Mouse (Mus musculus) kidney, postnatal 14 days (tissue): ENCODE data around the gene Canx.
A peak's percentile ranks its signal among the peaks of the same experiment; 100 is the strongest.

Source experiments
- DNase-seq: peaks from one replicate; pipeline ENCODE4 v3.0.0; 2022; ENCODE audit warnings: mixed read lengths

The Canx gene

DNA sequence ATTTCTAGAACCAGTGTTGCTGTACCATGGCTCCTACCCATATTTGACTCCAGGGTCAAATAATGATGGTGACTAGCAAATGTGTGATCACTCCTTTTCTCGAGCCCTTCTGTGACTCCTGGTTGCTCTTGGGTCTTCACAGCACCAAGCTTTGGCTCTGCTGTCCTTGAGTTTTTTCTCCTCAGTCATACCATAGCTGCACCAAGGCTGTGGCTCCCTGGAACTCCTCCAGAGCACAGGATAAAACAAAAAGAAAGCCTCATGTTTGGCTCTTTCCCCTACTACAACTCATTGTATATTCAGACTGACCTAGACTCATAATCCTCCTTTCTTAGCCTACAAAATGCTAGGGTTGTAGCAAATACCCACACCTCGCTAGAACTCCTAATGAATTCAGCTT, 52.7 kb downstream of the Canx start:
- DNase-seq: no peak

DNA sequence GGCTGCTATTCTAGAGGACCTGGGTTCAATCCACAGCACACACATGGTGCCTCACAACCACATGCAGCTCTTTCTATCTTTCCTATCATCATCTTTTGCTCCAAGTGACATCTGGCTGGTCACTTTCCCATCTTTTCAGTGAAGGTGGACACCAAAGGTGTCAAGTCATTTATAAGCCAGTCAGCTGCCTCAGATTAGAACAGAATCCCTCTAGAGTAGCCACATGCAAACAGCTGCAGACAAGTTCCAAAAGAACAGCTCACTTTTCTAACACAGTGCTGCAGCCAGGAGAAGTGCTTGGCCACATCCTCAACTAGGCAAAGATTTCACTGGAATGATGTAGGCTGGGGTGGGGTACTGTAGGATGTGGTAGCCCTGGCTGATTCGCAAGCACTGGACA, 55.6 kb downstream of the Canx start:
- DNase-seq: no peak

DNA sequence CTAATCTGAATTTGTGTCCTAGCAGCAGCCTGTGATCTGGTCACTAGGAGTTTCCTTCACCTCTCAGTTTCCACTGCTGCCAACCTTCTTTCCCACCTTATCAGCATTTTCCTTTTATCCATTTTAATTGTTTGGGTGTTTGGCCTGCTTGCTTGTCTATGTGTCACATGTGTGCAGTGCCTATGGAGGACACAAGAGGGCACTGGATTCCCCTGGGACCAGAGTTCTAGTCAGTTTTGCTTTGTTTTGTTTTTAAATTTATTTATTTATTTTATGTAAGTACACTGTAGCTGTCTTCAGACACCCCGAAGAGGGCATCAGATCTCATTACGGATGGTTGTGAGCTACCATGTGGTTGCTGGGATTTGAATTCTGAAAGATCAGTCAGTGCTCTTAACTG, 56.3 kb downstream of the Canx start:
- peak; percentile 30 for DNase-seq

DNA sequence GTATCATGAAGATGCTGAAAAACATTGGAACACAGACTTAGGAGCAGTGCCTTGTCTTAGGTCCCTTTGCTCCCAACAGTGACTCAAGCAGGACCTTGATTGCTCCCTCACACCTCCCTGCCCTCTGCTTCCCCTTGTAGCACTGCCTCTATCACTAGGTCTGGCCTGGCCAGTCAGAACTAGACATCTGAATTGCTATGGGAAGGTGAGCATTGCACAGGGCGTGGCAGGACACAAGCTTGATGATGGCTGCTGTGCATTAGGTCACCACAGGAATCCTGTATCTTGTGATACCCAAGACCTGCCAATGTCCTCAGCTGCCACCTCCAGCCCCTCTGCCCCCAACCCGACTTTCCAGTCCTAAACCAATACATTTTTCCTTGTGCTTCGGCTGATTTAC, 58.5 kb downstream of the Canx start:
- DNase-seq: no peak

DNA sequence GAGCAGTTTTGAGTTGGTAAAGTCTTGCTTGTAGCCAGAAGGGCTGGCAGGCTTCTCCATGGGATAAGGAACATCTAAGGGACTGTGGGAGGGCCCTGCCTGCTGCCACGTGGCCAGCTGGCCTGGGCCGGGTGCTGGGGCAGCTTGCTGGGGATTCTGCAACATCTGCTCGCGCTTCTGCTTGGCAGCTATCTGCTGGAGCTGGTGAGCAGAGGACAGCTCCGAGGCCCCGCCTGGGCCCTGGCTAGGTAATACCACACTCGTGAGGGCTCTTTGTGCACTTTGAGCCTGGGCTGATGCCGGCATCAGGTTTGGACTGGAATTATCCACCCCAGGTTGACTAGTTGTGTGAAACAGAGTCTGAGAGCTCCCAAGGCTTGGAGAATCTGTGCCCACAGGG, 59.5 kb downstream of the Canx start:
- peak; percentile 85 for DNase-seq

DNA sequence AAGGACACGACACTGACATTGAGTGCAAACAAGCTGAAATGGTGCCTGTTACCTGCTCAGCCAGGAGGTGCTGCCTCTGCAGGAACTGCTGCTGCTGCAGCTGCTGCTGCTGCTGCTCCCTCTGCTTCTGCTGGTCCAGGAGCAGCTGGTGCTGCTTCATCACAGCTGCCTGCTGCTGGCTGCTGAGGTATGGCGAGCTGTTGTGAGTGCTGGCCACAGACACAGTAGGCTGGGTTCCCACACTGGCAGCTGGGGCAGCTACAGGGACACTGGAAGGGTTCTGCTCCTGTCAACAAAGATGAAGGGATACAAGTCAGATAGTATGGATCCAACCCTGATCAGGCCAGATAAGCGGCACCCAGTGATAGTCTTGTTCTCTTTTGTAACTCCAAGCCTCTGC, 62.3 kb downstream of the Canx start:
- DNase-seq: no peak

DNA sequence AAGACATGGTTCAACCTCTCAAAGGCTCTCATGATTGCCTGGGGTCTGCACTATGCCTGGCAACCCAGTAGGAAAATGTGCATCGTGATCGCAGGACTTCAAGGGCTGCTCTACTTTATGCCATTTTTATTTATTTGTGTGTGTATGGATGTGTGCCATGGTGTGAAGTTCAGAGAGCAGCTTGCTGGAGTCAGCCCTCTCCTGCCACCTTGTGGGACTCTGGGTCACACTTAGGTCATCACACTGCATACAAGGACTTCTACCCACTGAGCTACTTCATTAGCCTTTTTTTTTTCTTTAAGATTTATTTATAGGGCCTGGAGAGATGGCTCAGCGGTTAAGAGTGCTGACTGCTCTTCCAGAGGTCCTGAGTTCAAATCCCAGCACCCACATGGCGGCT, 63.5 kb downstream of the Canx start:
- peak; percentile 66 for DNase-seq

DNA sequence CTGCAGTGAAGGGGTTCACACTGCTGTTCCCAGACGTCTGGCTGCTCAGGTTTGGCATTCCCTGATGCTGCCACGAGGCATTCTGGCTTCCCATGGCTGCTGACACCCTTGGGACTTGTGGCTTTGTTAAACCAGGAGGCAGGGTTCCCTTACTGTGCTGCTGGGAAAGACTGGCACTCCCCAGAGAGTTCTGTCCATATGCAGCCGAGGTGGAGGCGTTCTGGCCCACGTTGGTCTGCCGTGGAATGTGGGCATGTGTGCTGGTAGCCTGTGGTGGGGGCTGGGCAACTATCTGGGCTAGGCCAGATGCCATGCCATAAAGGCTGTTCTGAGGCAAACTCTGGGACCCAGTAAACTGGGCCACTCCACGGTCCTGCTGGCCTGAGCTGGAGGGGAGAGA, 67.2 kb downstream of the Canx start:
- no peak for DNase-seq

DNA sequence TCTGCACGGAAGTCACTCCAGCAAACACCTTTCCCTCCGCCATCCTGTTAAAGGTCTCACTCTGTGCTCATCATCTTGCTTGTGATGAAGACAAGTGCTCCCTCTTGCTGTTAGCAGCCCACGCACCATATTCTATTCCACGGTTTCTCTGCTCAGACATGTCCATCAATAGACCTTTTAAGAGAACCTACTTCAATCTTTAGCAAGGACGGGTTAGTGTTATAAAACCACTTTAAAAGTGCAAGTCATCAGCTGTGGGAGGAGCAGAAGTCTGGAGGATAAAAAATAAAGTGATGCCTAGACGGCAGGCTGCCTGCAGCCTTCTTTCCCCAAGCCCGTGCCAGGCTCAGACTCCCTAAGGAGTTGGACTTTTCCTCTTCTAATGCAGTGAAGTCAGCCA, 68.9 kb downstream of the Canx start:
- DNase-seq: no peak

DNA sequence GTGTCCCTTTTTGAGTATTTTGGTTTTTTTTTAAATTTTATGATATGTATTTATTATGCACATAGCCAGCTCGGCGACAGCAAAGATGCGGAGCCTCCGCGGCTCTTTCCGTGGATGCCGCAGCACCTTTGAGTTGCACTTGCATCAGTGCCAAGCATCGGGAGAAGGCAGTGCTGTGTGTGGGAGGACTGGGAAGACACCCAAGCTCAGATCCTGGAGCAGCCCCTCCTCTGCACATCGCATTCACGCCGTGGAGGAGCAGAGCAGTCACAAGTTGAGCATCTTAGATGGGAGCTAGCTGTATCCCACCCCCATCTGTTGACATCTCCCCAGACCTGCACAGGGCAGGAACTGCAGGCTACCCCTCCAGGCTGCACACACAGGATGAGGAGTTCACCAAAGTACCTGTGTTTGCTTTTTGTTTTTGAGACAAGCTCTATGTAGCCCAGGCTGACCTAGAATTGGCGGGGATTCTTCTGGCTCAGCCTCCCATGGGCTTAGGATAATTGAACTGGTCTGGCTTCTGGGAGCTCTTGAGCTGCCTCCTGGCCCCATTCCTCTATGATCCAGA, 71.4 kb downstream of the Canx start:
- no peak for DNase-seq

DNA sequence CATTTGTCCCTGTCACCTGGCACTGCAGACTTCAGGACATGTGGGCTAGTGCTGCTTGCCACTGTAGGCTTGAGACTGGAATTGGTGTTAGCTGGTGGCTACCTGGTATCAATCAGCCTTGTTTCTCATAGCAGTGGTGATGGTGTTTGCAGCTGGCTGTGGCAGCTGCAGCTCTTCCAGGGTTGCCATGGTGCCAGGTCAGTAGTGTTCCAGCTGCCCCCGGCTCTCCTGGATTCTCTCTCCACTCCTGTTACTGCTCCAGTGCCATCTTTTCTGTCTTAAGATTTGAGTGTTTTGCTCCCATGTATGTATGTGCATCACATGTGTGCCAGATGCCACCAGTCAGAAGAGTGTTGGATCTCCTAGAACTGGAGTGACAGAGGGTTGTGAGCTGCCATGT, 72.1 kb downstream of the Canx start:
- DNase-seq: no peak

DNA sequence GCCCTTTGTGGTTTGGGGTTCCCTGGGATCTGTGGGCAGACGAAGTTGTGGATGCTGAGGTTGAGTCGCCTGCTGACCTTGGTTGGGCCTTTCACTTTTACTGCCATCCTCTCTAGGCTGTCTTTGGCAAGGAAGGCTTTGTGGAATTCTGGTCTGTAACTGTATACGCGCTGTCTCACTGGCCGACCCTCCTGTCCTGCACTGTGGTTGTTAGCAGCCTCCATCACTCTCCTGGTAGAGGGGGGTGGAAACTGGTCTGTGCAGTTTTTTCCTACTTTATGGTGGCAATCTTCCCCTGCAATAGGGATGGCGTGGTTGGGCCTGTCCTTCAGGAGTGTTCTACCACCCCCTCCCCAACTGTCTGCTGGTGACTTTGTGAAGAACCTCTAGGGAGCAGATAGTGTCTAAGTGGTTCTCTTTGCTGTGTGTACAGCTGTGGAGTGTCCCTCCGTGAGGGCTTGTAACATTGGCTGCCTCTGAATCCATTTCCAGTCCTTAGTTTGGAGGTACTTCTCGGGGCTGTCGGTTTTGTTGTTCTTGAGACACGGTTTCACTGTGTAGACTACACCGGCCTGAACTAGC, 72.7 kb downstream of the Canx start:
- no peak for DNase-seq

DNA sequence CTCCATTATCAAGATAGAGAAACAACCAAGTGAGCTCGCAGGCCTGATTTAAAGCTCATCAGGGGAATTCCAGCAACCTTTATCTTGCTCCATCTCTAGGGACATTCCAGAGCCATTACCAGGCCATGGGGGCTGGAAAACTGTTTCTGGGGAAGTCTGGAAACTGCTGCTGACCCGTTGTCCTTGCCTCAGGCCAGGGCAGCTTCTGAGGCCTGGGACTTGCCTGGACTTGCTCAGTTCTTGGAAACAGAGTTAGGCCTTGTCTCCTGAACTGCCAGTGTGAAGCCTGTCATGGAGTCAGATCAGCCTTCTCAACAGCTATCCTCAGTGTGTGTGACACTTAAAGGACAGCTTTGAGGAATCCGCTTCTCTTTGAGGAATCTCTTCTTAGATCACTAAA, 73.3 kb downstream of the Canx start:
- peak; percentile 72 for DNase-seq

DNA sequence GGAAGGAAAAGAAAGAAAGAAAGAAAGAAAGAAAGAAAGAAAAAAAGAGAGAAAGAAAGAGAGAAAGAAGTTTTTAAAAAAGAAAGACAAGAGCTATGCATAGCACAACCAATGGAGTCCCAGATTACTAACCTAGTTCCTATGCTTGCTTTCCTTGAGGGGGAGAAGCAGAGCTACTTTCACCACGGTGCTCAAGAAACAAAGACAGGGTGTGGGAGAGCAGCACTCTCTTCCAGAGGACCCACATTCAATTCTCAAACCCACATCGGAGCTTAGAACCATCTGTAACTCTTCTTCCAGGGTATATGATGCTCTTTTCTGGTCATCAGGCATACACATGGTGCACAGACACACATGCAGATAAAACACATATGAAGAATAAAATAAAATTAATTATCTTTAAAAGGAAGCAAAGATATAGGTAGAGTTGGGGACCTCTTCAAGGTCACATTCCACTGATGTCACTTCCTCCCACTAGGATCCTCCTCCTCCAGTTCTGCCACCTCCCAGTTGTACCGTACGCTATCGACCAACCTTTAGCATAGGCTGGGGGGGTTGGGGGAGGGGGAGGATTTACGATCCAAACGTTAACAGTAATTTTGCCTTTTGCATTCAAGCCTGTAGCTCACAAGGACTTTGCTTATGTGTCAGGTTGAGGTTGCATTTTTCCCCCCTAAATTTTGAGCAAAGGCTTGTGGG, 76.9 kb downstream of the Canx start:
- no peak for DNase-seq

DNA sequence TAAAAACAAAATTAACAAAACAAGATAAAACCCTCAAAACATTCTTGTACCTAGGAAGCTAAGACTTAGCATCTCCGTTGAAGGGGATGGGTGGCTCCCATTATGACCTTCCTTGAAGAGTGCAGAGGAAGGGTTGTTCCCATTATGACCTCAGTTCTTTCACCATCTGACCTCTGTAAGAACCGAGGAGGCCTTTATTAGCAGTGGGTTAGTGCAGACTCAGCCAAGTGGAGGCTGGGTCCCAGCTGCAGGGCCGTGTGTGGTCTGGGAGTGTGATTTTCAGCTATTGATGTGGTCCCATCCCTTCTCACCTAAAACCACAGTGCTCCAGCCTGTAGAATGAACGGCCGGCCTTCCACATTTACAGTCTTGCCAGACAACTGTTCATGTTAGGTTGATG, 80.2 kb downstream of the Canx start:
- DNase-seq: no peak
